Mouse (Mus musculus) liver, embryonic 11.5 days (tissue): ENCODE data around the gene Cox6a2. TPM values are rescaled to one million over a fixed set of nuclear protein-coding genes. Genes with fewer than 3 reads are reported as not detected.

Experiments
- ATAC-seq: fragments of 200-750 bp; cut with Nextera tagmentation; replicated peaks from 2 replicates; pipeline ENCODE4 v1.8.0; 2017; ENCODE audit warnings: moderate number of reproducible peaks, mild to moderate bottlenecking, moderate TSS enrichment, moderate library complexity; ENCODE audit not compliant: low FRiP score
- DNase-seq: peaks from one replicate; pipeline ENCODE4 v3.0.0-alpha.2; 2017; ENCODE audit warnings: low spot score
- H3K27ac ChIP-seq: fragments of 300-500 bp; sonication (generic); 2 replicates; pipeline ENCODE4 v1.5.1; 2014; ENCODE audit warnings: mild to moderate bottlenecking, low read depth, low read length, control low read depth
- H3K27me3 ChIP-seq: fragments of 300-500 bp; sonication (generic); replicated peaks from 2 replicates; pipeline ENCODE4 v1.6.1; 2014; ENCODE audit warnings: low read length, mixed read lengths; ENCODE audit not compliant: control insufficient read depth, insufficient read depth
- H3K36me3 ChIP-seq: fragments of 300-500 bp; sonication (generic); 2 replicates; pipeline ENCODE4 v1.6.1; 2014; ENCODE audit warnings: mild to moderate bottlenecking, low read length, moderate library complexity, mixed read lengths; ENCODE audit not compliant: control insufficient read depth, insufficient read depth
- H3K4me1 ChIP-seq: fragments of 300-500 bp; sonication (generic); replicated peaks from 2 replicates; pipeline ENCODE4 v1.6.1; 2014; ENCODE audit warnings: low read length, mixed read lengths; ENCODE audit not compliant: control insufficient read depth, insufficient read depth
- H3K4me2 ChIP-seq: fragments of 300-500 bp; sonication (generic); 2 replicates; pipeline ENCODE4 v1.6.1; 2014; ENCODE audit warnings: mild to moderate bottlenecking, control low read depth, moderate library complexity
- H3K4me3 ChIP-seq: fragments of 300-500 bp; sonication (generic); 2 replicates; pipeline ENCODE4 v1.5.1; 2014; ENCODE audit warnings: low read depth, low read length, control low read depth
- H3K9ac ChIP-seq: fragments of 300-500 bp; sonication (generic); 2 replicates; pipeline ENCODE4 v1.6.1; 2014; ENCODE audit warnings: low read depth, low read length, control low read depth
- H3K9me3 ChIP-seq: fragments of 300-500 bp; sonication (generic); 2 replicates; pipeline ENCODE4 v1.6.1; 2016; ENCODE audit warnings: low read length, inconsistent platforms, mixed read lengths; ENCODE audit not compliant: control insufficient read depth
- WGBS: fragments of 180-500 bp; shearing (Covaris S2); extraction: QIAGEN DNeasy Blood & Tissue Kit; methylation state at CpG from one replicate; pipeline ENCODE4 v1.1.7; 2014; 5-methylcytosine and 5-hydroxymethylcytosine counted together
- polyA plus RNA-seq: library from polyadenylated mRNA; unstranded; fragments of >200 nt; fragmentation: Nextera tagmentation; extraction: Ambion mirVana; gene quantifications from 2 replicates; pipeline ENCODE4 v1.2.1, GENCODE M21; 2014

Cox6a2 gene
- polyA plus RNA-seq, 1 experiment from 2014 or later: 6.3 TPM

- Histone ChIP-seq H3K4me2 (peak overlapping the region; percentile 84), H3K27me3 (no peaks in the 10 kb centered on the region), H3K4me3 (peak overlapping the region; percentile 82), H3K27ac (peak overlapping the region; percentile 100), H3K9me3 (no peaks in the 10 kb centered on the region), H3K4me1 (peaks cover 11% of the 10 kb centered on the region; the same call in 1 of the 2 replicates), H3K9ac (peak overlapping the region; percentile 91), H3K36me3 (peaks cover 23% of the 10 kb centered on the region)
- WGBS: under 1% methylated on average over 25 of the region's 25 CpGs
- no peak for DNase-seq
- ATAC-seq: no peak
These were observed 31.4 kb upstream of the Cox6a2 start for GRCm38 (mm10) chr7:128237593-128237926.

DNA sequence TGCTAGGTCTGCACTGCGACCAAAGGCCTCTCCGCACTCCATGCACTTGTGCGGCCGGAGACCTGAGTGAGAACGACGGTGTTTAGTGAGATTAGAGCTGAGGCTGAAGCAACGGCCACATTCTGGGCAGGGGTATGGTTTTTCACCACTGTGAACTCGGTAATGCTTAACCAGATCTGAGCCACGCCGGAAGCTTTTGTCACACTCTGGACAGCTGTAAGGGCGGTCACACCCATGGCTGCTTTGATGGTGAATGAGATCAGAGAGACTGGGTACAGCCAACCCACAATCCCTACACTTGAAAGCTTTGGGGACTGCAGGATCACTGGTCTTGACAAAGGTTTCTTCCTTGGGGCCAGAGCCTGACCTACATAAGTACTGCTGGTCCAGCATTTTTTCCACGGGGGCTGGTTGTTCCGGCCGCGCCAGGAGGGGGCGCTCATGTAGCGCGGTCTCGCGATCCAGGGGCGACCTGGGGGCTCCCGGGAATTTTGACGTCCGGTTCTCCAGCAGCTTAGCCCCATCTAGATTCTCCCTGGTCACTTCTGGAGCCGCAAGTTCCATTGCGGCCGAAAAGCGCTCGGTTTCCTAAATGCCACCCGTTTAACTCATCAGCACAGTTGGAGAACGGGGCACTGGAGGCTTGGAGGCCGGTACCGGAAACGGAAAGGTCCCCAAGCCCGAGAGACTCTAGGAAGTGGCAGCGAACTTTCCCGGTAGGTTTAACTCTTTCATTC lies 30.8 kb upstream of the Cox6a2 start, which contains the start of gene Armc5:
Gene Armc5 (plus strand): TSS at position 487 of the 737 bp plus-strand sequence.
- Histone ChIP-seq H3K27me3 (no peaks in the 10 kb centered on the region), H3K9ac (peak within 1 kb of the TSS; percentile 91), H3K4me3 (peak within 1 kb of the TSS; percentile 82), H3K4me2 (peak within 1 kb of the TSS; percentile 84), H3K36me3 (peaks cover 17% of the 10 kb centered on the region), H3K27ac (peak within 1 kb of the TSS; percentile 100), H3K9me3 (no peaks in the 10 kb centered on the region), H3K4me1 (peaks cover 11% of the 10 kb centered on the region; the same call in 1 of the 2 replicates)
- DNase-seq (peak; percentile 89), ATAC-seq (peak; percentile 31)
- WGBS: 24% methylated on average over 37 of the region's 37 CpGs

GRCm38 (mm10) chr7:128236426-128236825 lies 30.2 kb upstream of the Cox6a2 start:
- Histone ChIP-seq H3K9me3 (no peaks in the 10 kb centered on the region), H3K27me3 (no peaks in the 10 kb centered on the region), H3K9ac (peak overlapping the region; percentile 91), H3K36me3 (peaks cover 16% of the 10 kb centered on the region), H3K4me1 (peaks cover 11% of the 10 kb centered on the region; the same call in 1 of the 2 replicates), H3K4me2 (peak overlapping the region; percentile 84), H3K27ac (no peak overlapping the region), H3K4me3 (0 out of 2 replicates have a peak overlapping the region, but pooled peaks have one; percentile 82)
- ATAC-seq (no peak), DNase-seq (no peak)
- WGBS: 90% methylated on average over 13 of the region's 13 CpGs

DNA sequence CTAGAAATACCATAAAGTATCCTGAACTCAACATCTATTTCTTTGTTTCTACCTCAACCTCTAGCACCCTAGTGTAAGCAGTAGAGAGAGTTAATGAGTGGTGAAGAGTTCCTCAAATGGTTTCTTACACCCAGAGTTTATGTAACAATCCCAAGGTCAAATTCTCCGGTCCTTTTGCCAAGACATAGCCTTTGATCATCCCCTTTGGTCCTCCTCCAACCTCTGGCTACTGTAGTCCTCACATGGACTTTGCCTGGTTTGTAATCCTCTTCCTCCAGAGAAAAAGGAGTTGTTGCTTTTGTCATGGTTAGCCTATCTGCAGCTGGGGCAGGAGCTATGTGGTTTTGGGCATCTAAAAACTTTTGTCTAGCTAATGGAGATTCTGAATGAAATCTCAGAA lies 29.3 kb upstream of the Cox6a2 start:
- no peaks in the 10 kb centered on the region for H3K27me3 ChIP-seq
- no peak for ATAC-seq
- WGBS: 95% methylated on average over 1 of the region's 1 CpGs
- no peak for DNase-seq
- H3K27ac ChIP-seq: no peak overlapping the region
- no peak overlapping the region for H3K4me3 ChIP-seq
- no peak overlapping the region for H3K4me2 ChIP-seq
- H3K9me3 ChIP-seq: no peaks in the 10 kb centered on the region
- no peak overlapping the region for H3K9ac ChIP-seq
- H3K4me1 ChIP-seq: peaks cover 9% of the 10 kb centered on the region; the same call in 1 of the 2 replicates
- peaks cover 7% of the 10 kb centered on the region for H3K36me3 ChIP-seq

GRCm38 (mm10) chr7:128234796-128235195 lies 28.6 kb upstream of the Cox6a2 start:
- H3K4me2 ChIP-seq: no peak overlapping the region
- no peaks in the 10 kb centered on the region for H3K27me3 ChIP-seq
- H3K27ac ChIP-seq: no peak overlapping the region
- peaks cover under 1% of the 10 kb centered on the region; the same call in 1 of the 2 replicates for H3K36me3 ChIP-seq
- no peaks in the 10 kb centered on the region for H3K9me3 ChIP-seq
- DNase-seq (no peak), ATAC-seq (no peak)
- peaks cover 8% of the 10 kb centered on the region; the same call in 1 of the 2 replicates for H3K4me1 ChIP-seq
- WGBS: 65% methylated on average over 2 of the region's 2 CpGs
- H3K9ac ChIP-seq: no peak overlapping the region
- no peak overlapping the region for H3K4me3 ChIP-seq

- Histone ChIP-seq H3K4me1 (0 out of 2 replicates have a peak, but pooled peaks cover 2% of the 10 kb centered on the region), H3K27ac (no peak overlapping the region), H3K36me3 (no peaks in the 10 kb centered on the region), H3K27me3 (no peaks in the 10 kb centered on the region), H3K4me2 (no peak overlapping the region), H3K9me3 (no peaks in the 10 kb centered on the region), H3K9ac (no peak overlapping the region), H3K4me3 (no peak overlapping the region)
- peak; percentile 34 for DNase-seq
- 38% methylated on average over 8 of the region's 8 CpGs for WGBS
- ATAC-seq: no peak
These were observed 25.6 kb upstream of the Cox6a2 start for GRCm38 (mm10) chr7:128231741-128232140.

DNA sequence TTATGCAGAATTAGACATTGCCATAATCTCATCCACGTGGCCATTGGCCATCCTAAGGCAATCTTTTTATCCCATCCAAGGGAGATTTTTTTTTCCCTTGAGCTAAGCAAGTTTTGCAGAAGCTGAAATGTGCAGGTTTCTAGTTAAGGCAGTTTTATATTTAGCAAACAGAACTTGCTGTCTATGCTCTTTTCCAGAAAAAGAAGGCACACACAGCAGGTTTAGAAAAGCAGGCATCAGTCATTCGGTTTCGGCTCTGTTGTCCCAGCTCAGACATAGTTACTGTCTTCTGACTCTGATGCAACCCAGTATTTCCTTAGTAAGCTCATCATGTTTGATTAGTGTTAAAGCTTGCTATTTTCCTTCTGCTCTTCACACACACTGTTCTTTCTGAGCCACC lies 14.7 kb upstream of the Cox6a2 start:
- DNase-seq (no peak), ATAC-seq (no peak)
- H3K27me3 ChIP-seq: no peaks in the 10 kb centered on the region
- no peak overlapping the region for H3K4me3 ChIP-seq
- no peak overlapping the region for H3K27ac ChIP-seq
- H3K9me3 ChIP-seq: no peaks in the 10 kb centered on the region
- no peaks in the 10 kb centered on the region for H3K4me1 ChIP-seq
- no peak overlapping the region for H3K9ac ChIP-seq
- H3K4me2 ChIP-seq: no peak overlapping the region
- H3K36me3 ChIP-seq: no peaks in the 10 kb centered on the region
- WGBS: 86% methylated on average over 3 of the region's 3 CpGs

GRCm38 (mm10) chr7:128219952-128220351 lies 13.8 kb upstream of the Cox6a2 start:
- H3K4me2 ChIP-seq: no peak overlapping the region
- no peaks in the 10 kb centered on the region for H3K9me3 ChIP-seq
- ATAC-seq: no peak
- H3K36me3 ChIP-seq: no peaks in the 10 kb centered on the region
- no peaks in the 10 kb centered on the region for H3K4me1 ChIP-seq
- H3K4me3 ChIP-seq: no peak overlapping the region
- WGBS: 57% methylated on average over 4 of the region's 4 CpGs
- H3K27ac ChIP-seq: no peak overlapping the region
- H3K9ac ChIP-seq: no peak overlapping the region
- no peaks in the 10 kb centered on the region for H3K27me3 ChIP-seq
- no peak for DNase-seq

DNA sequence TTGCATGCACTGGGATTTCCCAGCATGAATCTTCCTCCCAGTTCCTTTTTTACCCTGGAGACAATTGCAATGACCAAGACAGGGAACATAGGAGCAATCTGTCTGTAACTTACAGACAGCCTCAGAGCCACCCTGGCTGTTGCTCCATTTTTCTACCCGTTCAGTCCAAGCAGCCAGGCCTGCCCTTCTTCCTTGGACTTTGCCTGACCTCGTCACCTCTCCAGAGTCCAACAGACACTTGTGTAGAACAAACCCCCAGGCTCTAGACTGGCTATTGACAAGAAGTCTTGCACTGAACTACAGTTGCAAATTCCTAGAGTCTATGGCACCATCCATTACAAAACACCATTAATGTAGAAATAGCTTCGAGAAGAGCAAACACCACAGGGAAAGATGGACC lies 3.6 kb upstream of the Cox6a2 start:
- H3K27ac ChIP-seq: no peak overlapping the region
- no peaks in the 10 kb centered on the region for H3K4me1 ChIP-seq
- WGBS: 54% methylated on average over 3 of the region's 3 CpGs
- ATAC-seq (no peak), DNase-seq (no peak)
- no peak overlapping the region for H3K4me2 ChIP-seq
- H3K9me3 ChIP-seq: no peaks in the 10 kb centered on the region
- H3K9ac ChIP-seq: no peak overlapping the region
- no peaks in the 10 kb centered on the region for H3K27me3 ChIP-seq
- H3K4me3 ChIP-seq: no peak overlapping the region
- H3K36me3 ChIP-seq: no peaks in the 10 kb centered on the region
